Mouse (Mus musculus) myocyte (in vitro differentiated cells): ENCODE measurements around the gene Ispd. TPM values are rescaled to one million over a fixed set of nuclear protein-coding genes. Genes with fewer than 3 reads are reported as not detected.

ENCODE experiments used
- H3K27me3 ChIP-seq: one replicate; pipeline ENCODE4 v1.6.1; 2011; ENCODE audit not compliant: control insufficient read depth, insufficient read depth, insufficient read length
- H3K36me3 ChIP-seq: one replicate; pipeline ENCODE4 v1.6.1; 2011; ENCODE audit not compliant: control insufficient read depth, insufficient read depth
- H3K4me2 ChIP-seq: one replicate; pipeline ENCODE4 v1.6.1; 2011; ENCODE audit warnings: low read depth, control low read depth
- H3K4me3 ChIP-seq: one replicate; pipeline ENCODE4 v1.5.1; 2011; ENCODE audit warnings: mild to moderate bottlenecking, control low read depth, moderate library complexity
- H3K79me2 ChIP-seq: one replicate; pipeline ENCODE4 v1.6.1; 2011; ENCODE audit not compliant: control insufficient read depth, insufficient read depth
- H3ac ChIP-seq: one replicate; pipeline ENCODE4 v1.6.1; 2011; ENCODE audit not compliant: control insufficient read depth, insufficient read length
- CEBPB ChIP-seq: IDR thresholded peaks from 2 replicates; pipeline ENCODE4 v1.6.1; 2011; ENCODE audit warnings: mild to moderate bottlenecking, moderate library complexity; ENCODE audit not compliant: poor library complexity, insufficient read depth, severe bottlenecking
- E2F4 ChIP-seq: IDR thresholded peaks from one replicate; pipeline ENCODE4 v1.6.1; 2011; ENCODE audit warnings: mild to moderate bottlenecking, control low read depth, moderate library complexity; ENCODE audit not compliant: insufficient read depth
- MAX ChIP-seq: IDR thresholded peaks from one replicate; pipeline ENCODE4 v1.6.1; 2011; ENCODE audit warnings: low read depth, mild to moderate bottlenecking, control low read depth
- MYOD1 ChIP-seq, 3 experiments: IDR thresholded peaks; one replicate each; pipeline ENCODE4 v1.6.1; 2011; ENCODE audit warnings: control low read depth in 2 of 3, low read depth in 2 of 3, mild to moderate bottlenecking in 2 of 3, moderate library complexity in 1 of 3; ENCODE audit not compliant: insufficient read length in 2 of 3, control insufficient read depth in 1 of 3
- MYOG ChIP-seq, 3 experiments: IDR thresholded peaks; one replicate each; pipeline ENCODE4 v1.6.1; 2011; ENCODE audit warnings: control low read depth in 2 of 3, low read depth in 2 of 3, mild to moderate bottlenecking in 2 of 3; ENCODE audit not compliant: insufficient read length in 2 of 3, control insufficient read depth in 1 of 3, insufficient read depth in 1 of 3
- POLR2A ChIP-seq: IDR thresholded peaks from one replicate; pipeline ENCODE4 v1.6.1; 2011; ENCODE audit warnings: low read depth, mild to moderate bottlenecking, control low read depth, moderate library complexity; ENCODE audit not compliant: insufficient read length
- POLR2AphosphoS2 ChIP-seq: IDR thresholded peaks from one replicate; pipeline ENCODE4 v1.6.1; 2011; ENCODE audit warnings: low read depth, control low read depth; ENCODE audit not compliant: insufficient read length
- REST ChIP-seq: IDR thresholded peaks from one replicate; pipeline ENCODE4 v1.6.1; 2011; ENCODE audit warnings: mild to moderate bottlenecking, control low read depth, moderate library complexity; ENCODE audit not compliant: insufficient read depth, insufficient read length
- SRF ChIP-seq: IDR thresholded peaks from one replicate; pipeline ENCODE4 v1.6.1; 2011; ENCODE audit warnings: low read depth; ENCODE audit not compliant: control insufficient read depth, insufficient read length
- TCF12 ChIP-seq: IDR thresholded peaks from one replicate; pipeline ENCODE4 v1.6.1; 2011; ENCODE audit warnings: mild to moderate bottlenecking, control low read depth; ENCODE audit not compliant: poor library complexity, insufficient read depth, severe bottlenecking
- TCF3 ChIP-seq: IDR thresholded peaks from one replicate; pipeline ENCODE4 v1.6.1; 2011; ENCODE audit warnings: low read depth, control low read depth; ENCODE audit not compliant: insufficient read length
- USF1 ChIP-seq: IDR thresholded peaks from one replicate; pipeline ENCODE4 v1.6.1; 2011; ENCODE audit warnings: low read depth, mild to moderate bottlenecking, control low read depth, moderate library complexity
- polyA plus RNA-seq: library from polyadenylated mRNA; unstranded; fragments of >200 nt; fragmentation: generic; extraction: Trizol; gene quantifications from one replicate; pipeline ENCODE4 v1.2.1, GENCODE M21; 2012; ENCODE audit warnings: missing spikeins

Gene Ispd
- polyA plus RNA-seq, 1 experiment, result 1.6 TPM

DNA sequence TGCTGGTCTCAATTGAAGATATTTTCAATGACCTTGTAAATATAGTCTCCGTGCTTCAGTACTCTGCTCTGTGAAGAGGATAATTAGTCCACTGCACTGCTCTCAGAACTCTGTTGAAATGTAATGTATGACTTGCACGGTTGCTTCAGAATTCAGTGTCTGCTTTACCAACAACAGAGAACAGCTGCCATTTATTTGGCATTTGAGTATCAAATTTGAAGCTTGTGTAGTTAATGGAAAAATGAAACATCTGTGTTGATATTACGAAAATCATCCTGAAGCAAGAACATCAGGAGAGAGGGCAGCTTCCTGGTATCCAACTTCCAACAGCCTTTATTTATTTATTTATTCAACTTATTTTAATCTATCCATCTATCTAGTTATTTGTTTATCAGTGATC, 337.8 kb downstream of the Ispd start:
- no peak overlapping the region for H3K4me3 ChIP-seq
- H3K79me2 ChIP-seq, result no peaks in the 10 kb centered on the region
- no peaks in the 10 kb centered on the region for H3K36me3 ChIP-seq
- no peak overlapping the region for H3K4me2 ChIP-seq
- H3ac ChIP-seq, result no peak overlapping the region
- H3K27me3 ChIP-seq, result no peaks in the 10 kb centered on the region
- no peak for TF ChIP-seq REST
- TF ChIP-seq E2F4, result no peak
- no peak for TF ChIP-seq MAX
- no peak for TF ChIP-seq TCF3
- no peak for TF ChIP-seq SRF
- no peak for TF ChIP-seq TCF12
- TF ChIP-seq CEBPB, result no peak
- TF ChIP-seq POLR2AphosphoS2, result no peak
- no peak for TF ChIP-seq MYOG (IDR thresholded peaks at IDR 0.05; ENCODE audit: control insufficient read depth in 1 of 3, insufficient read depth in 1 of 3, insufficient read length in 2 of 3, low read depth in 2 of 3)
- no peak for TF ChIP-seq POLR2A
- no peak for TF ChIP-seq MYOD1 (IDR thresholded peaks at IDR 0.05; ENCODE audit: control insufficient read depth in 1 of 3, insufficient read length in 2 of 3, low read depth in 2 of 3)
- no peak for TF ChIP-seq USF1

DNA sequence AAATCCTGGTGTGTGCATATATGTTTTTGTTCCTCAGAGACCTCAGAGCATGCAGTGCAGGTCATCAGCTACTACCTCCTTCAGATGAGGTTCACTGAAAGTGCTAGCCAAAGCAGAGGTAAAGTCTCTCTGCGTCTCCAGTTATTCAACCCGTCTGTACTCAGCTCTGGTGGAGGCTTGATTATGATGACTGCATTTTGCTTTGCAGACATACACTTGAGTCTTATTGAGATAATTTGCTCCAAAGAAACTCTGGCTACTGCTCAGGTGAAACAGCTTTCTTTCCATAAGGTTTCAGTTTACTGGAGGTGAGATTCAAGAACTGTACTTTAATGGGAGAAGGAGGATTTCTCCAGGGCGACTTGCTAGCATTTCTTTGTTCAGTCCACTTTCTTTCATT, 339.5 kb downstream of the Ispd start:
- Histone ChIP-seq H3K4me2 (no peak overlapping the region), H3K4me3 (no peak overlapping the region), H3K36me3 (no peaks in the 10 kb centered on the region), H3K79me2 (no peaks in the 10 kb centered on the region), H3ac (no peak overlapping the region), H3K27me3 (no peaks in the 10 kb centered on the region)
- no peak for TF ChIP-seq MYOD1 (IDR thresholded peaks at IDR 0.05; ENCODE audit: control insufficient read depth in 1 of 3, insufficient read length in 2 of 3, low read depth in 2 of 3)
- no peak for TF ChIP-seq SRF
- TF ChIP-seq CEBPB, result no peak
- no peak for TF ChIP-seq USF1
- TF ChIP-seq POLR2AphosphoS2, result no peak
- TF ChIP-seq POLR2A, result no peak
- no peak for TF ChIP-seq TCF3
- TF ChIP-seq MYOG (IDR thresholded peaks at IDR 0.05; ENCODE audit: control insufficient read depth in 1 of 3, insufficient read depth in 1 of 3, insufficient read length in 2 of 3, low read depth in 2 of 3), result no peak
- no peak for TF ChIP-seq REST
- TF ChIP-seq TCF12, result no peak
- no peak for TF ChIP-seq E2F4

DNA sequence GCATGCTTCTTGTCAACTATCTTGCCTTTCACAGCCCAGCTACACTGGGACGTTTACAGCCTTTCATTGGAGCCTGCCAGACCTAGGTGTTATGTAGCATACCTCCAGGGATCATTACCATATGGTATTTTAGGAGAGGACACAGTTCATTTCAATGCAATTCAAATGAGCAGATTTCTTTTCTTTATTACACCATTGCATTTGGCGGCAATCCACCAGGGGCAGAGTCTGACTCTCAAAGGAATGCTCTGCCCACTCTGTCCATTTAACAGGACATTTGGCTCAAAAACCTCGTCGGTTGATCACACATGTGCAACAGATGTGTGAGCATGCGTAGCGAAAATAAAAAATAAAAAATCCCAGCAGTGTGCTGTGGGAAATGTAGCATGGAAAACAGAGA, 340.0 kb downstream of the Ispd start:
- Histone ChIP-seq H3K79me2 (no peaks in the 10 kb centered on the region), H3ac (no peak overlapping the region), H3K27me3 (no peaks in the 10 kb centered on the region), H3K4me3 (no peak overlapping the region), H3K36me3 (no peaks in the 10 kb centered on the region), H3K4me2 (no peak overlapping the region)
- no peak for TF ChIP-seq SRF
- TF ChIP-seq TCF12, result no peak
- TF ChIP-seq MYOD1 (IDR thresholded peaks at IDR 0.05; ENCODE audit: control insufficient read depth in 1 of 3, insufficient read length in 2 of 3, low read depth in 2 of 3), result no peak
- TF ChIP-seq REST, result no peak
- TF ChIP-seq E2F4, result no peak
- TF ChIP-seq POLR2AphosphoS2, result no peak
- TF ChIP-seq USF1, result no peak
- no peak for TF ChIP-seq MAX
- no peak for TF ChIP-seq MYOG (IDR thresholded peaks at IDR 0.05; ENCODE audit: control insufficient read depth in 1 of 3, insufficient read depth in 1 of 3, insufficient read length in 2 of 3, low read depth in 2 of 3)
- no peak for TF ChIP-seq CEBPB
- TF ChIP-seq TCF3, result no peak
- TF ChIP-seq POLR2A, result no peak

DNA sequence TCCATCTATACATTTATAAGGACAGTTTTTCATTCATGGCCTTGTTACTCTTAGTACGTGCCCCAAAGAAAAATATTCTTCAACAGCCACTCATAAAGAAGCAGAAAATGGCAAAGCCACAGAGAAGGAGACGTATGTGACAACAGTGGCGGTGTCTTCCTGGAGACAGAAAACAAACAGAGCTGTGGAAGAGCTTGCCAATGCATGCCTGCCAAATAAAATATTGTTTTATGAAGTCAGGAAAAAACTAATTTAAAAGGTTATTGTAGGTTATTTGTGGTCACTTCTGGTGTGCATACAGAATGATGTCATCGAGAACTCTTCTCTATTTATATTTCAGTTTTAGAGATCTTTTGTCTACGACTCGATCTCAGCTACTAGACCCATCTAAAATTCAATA, 341.5 kb downstream of the Ispd start:
- TF ChIP-seq USF1, result no peak
- TF ChIP-seq SRF, result no peak
- no peak for TF ChIP-seq MYOD1 (IDR thresholded peaks at IDR 0.05; ENCODE audit: control insufficient read depth in 1 of 3, insufficient read length in 2 of 3, low read depth in 2 of 3)
- no peak for TF ChIP-seq MYOG (IDR thresholded peaks at IDR 0.05; ENCODE audit: control insufficient read depth in 1 of 3, insufficient read depth in 1 of 3, insufficient read length in 2 of 3, low read depth in 2 of 3)
- no peak for TF ChIP-seq MAX
- TF ChIP-seq CEBPB, result no peak
- TF ChIP-seq POLR2AphosphoS2, result no peak
- no peak for TF ChIP-seq E2F4
- TF ChIP-seq TCF12, result no peak
- TF ChIP-seq POLR2A, result no peak
- no peak for TF ChIP-seq TCF3
- Histone ChIP-seq H3K4me3 (no peak overlapping the region), H3K4me2 (peak overlapping the region; percentile 82)

More for the DNA sequence above, 341.5 kb downstream of the Ispd start:
- H3K79me2 ChIP-seq, result no peaks in the 10 kb centered on the region
- no peaks in the 10 kb centered on the region for H3K36me3 ChIP-seq
- H3K27me3 ChIP-seq, result no peaks in the 10 kb centered on the region
- H3ac ChIP-seq, result no peak overlapping the region
